Mouse (Mus musculus) retina, embryonic 14.5 days (tissue): ENCODE data around the gene Dpagt1.

Experiments
- DNase-seq: peaks from one replicate; pipeline ENCODE4 v3.0.0-alpha.2; 2015; ENCODE audit warnings: low spot score

Dpagt1 gene

GRCm38 (mm10) chr9:44378153-44378730, 52.4 kb downstream of the Dpagt1 start:
- DNase-seq: no peak

DNA sequence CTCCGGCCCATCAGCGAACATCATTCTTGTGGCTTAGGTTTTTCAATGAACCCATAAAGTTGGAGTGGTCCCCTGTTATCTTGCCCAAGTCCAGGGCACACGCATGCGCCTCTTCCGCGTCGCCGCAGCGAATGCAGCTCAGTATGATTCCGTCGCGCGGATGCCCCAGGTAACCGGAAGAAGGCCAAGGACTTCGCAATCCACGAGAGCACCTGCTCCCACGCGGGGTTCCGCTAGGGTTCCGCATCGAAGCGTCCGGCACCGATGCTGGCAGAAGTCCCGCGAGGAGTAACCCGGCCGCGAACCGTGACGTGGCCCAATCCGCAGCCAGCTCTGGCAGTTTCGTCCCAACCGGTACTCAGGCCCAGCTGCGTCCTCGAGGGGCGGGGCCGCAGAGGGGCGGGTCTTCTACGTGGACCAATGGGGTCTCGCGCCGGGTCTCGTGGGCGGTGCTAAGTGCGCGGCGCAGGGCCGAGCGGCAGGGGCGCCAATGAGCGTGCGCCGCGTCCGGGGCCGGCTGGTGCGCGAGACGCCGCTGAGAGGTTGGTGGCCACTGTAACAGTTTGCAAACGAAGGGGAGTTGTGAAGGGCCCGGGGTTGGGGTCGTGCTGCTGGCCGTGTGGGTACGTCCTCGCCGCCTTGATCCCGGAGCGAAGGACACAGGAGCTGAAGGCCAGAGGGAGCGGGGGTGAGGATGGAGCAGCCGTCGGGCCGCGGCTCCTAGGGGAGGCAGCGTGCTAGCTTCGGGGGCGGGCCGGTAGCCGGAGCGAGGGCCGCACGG, 53.4 kb downstream of the Dpagt1 start, which contains the start of gene Hyou1:
Gene Hyou1, plus strand, starts transcription at position 437 of the 781 bp plus-strand sequence.
- DNase-seq: peak; percentile 98

- peak; percentile 17 for DNase-seq
These were observed 54.0 kb downstream of the Dpagt1 start for GRCm38 (mm10) chr9:44379862-44380261.
